In the genomic region with DNA sequence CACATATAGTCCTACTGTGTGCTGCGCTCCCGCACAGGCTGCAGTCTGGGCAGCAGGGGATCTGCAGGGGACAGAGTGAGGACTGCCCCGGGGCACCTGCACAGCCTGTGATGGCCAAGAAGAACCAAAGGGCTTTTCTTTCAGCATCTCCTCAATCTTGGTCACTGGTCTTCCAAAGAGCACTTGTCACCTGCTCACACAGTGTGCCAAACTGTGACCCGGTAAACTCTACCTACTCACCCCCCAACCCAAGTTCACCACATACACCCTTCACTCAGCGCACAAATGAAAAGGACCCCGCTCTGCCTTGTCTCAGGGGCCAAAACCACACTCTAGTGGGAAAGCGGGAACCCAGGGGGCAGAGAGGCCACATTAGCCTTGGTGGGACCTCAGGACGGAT, we compare ENCODE assay signal across 7 mouse cellular contexts. TPM values are rescaled to one million over a fixed set of nuclear protein-coding genes. Genes with fewer than 3 reads are reported as not detected.
A peak's percentile ranks its signal among the peaks of the same experiment; 100 is the strongest.
DNase-seq lines count a peak whose midpoint lies in the region; ATAC-seq and TF ChIP-seq lines count a peak whose summit lies in the region.

No protein-coding gene starts in this region.

- WGBS in forebrain, postnatal 0 days = 55% methylated on average over 8 of the region's 8 CpGs
- WGBS in liver, embryonic 12.5 days (ENCODE audit: insufficient replicate concordance) = 92% methylated on average over 8 of the region's 8 CpGs
- 88% methylated on average over 8 of the region's 8 CpGs for WGBS in stomach, postnatal 0 days

- TF ChIP-seq CTCF in forebrain, postnatal 0 days (IDR thresholded peaks at IDR 0.05; ENCODE audit: low read depth) = no peak
- no peak for TF ChIP-seq CTCF in stomach, postnatal 0 days (IDR thresholded peaks at IDR 0.05; ENCODE audit: low read depth)

- no peak for TF ChIP-seq EP300 in stomach, postnatal 0 days (optimal IDR thresholded peaks at IDR 0.05)

- ATAC-seq in megakaryocyte, adult 5-6 weeks (ENCODE audit: poor library complexity, severe bottlenecking) = no peak
- no peak for ATAC-seq in forebrain, postnatal 0 days
- ATAC-seq in liver, embryonic 12.5 days = no peak
- no peak for ATAC-seq in stomach, postnatal 0 days (ENCODE audit: low FRiP score, low TSS enrichment)

- H3K4me3 ChIP-seq in megakaryocyte, embryonic 14.5 days (replicated peaks) = peak overlapping the region; percentile 99
- no peak overlapping the region for H3K4me3 ChIP-seq in forebrain, postnatal 0 days (ENCODE audit: low read depth, low read length)
- H3K4me3 ChIP-seq in liver, embryonic 12.5 days = no peak overlapping the region
- no peak overlapping the region for H3K4me3 ChIP-seq in stomach, postnatal 0 days (ENCODE audit: low read depth, low read length)

- H3K4me1 ChIP-seq in megakaryocyte, embryonic 14.5 days = peaks cover 76% of the 10 kb centered on the region
- H3K4me1 ChIP-seq in forebrain, postnatal 0 days (ENCODE audit: insufficient read depth) = peaks cover 64% of the 10 kb centered on the region
- peaks cover 92% of the 10 kb centered on the region for H3K4me1 ChIP-seq in liver, embryonic 12.5 days
- H3K4me1 ChIP-seq in stomach, postnatal 0 days (replicated peaks; ENCODE audit: control insufficient read depth, insufficient read depth) = peaks cover 25% of the 10 kb centered on the region

- H3K27ac ChIP-seq in forebrain, postnatal 0 days (ENCODE audit: low read depth, low read length) = peak overlapping the region; percentile 90
- H3K27ac ChIP-seq in liver, embryonic 12.5 days = peak overlapping the region; percentile 91
- H3K27ac ChIP-seq in stomach, postnatal 0 days (replicated peaks) = peak overlapping the region; percentile 20; the same call in 1 of the 2 replicates

- no peaks in the 10 kb centered on the region for H3K9me3 ChIP-seq in megakaryocyte, embryonic 14.5 days
- H3K9me3 ChIP-seq in forebrain, postnatal 0 days (ENCODE audit: low read length) = no peaks in the 10 kb centered on the region
- no peaks in the 10 kb centered on the region for H3K9me3 ChIP-seq in liver, embryonic 12.5 days (replicated peaks)
- no peaks in the 10 kb centered on the region for H3K9me3 ChIP-seq in stomach, postnatal 0 days (ENCODE audit: control insufficient read depth, low read length)

- H3K9ac ChIP-seq in forebrain, postnatal 0 days = peak overlapping the region; percentile 61; the same call in 1 of the 2 replicates
- no peak overlapping the region for H3K9ac ChIP-seq in liver, embryonic 12.5 days
- no peak overlapping the region for H3K9ac ChIP-seq in stomach, postnatal 0 days (ENCODE audit: low read length)

- no peak for DNase-seq in forebrain, postnatal 0 days
- DNase-seq in stomach, postnatal 0 days (ENCODE audit: low spot score) = no peak
- DNase-seq in adrenal gland, postnatal 4 days (ENCODE audit: low spot score in 2 of 2) = no peak
- no peak for DNase-seq in spleen, postnatal 14 days (ENCODE audit: low spot score in 2 of 2)

- peak overlapping the region; percentile 98 for H3K4me2 ChIP-seq in forebrain, postnatal 0 days (ENCODE audit: low read depth)
- peak overlapping the region; percentile 97 for H3K4me2 ChIP-seq in liver, embryonic 12.5 days
- no peak overlapping the region for H3K4me2 ChIP-seq in stomach, postnatal 0 days (replicated peaks; ENCODE audit: low read depth)

- no peaks in the 10 kb centered on the region for H3K27me3 ChIP-seq in megakaryocyte, embryonic 14.5 days (replicated peaks)
- no peaks in the 10 kb centered on the region for H3K27me3 ChIP-seq in forebrain, postnatal 0 days (ENCODE audit: insufficient read depth, low read length)
- H3K27me3 ChIP-seq in liver, embryonic 12.5 days (replicated peaks) = no peaks in the 10 kb centered on the region
- H3K27me3 ChIP-seq in stomach, postnatal 0 days (ENCODE audit: control insufficient read depth, insufficient read depth, low read length) = no peaks in the 10 kb centered on the region

- H3K36me3 ChIP-seq in megakaryocyte, embryonic 14.5 days (replicated peaks; ENCODE audit: low read length) = peaks cover 58% of the 10 kb centered on the region
- H3K36me3 ChIP-seq in forebrain, postnatal 0 days (ENCODE audit: insufficient read depth) = no peaks in the 10 kb centered on the region
- H3K36me3 ChIP-seq in liver, embryonic 12.5 days = peaks cover 36% of the 10 kb centered on the region
- H3K36me3 ChIP-seq in stomach, postnatal 0 days (ENCODE audit: control insufficient read depth, insufficient read depth, low read length) = no peaks in the 10 kb centered on the region

RNA-seq across cellular contexts. Expression of gene Gnai2, which starts 3.3 kb away (rescaled TPM):
- polyA plus RNA-seq in megakaryocyte, embryonic 14.5 days (2012; ENCODE audit: insufficient read depth, low replicate concordance) = 1,319 and 1,886 TPM in 2 replicates
- total RNA-seq in megakaryocyte, adult 5-6 weeks (2015) = 749 and 768 TPM in 2 replicates
- 859 and 871 TPM in 2 replicates for total RNA-seq in megakaryocyte, adult 5-6 weeks (2017)
- 200 and 223 TPM in 2 replicates for total RNA-seq in forebrain, postnatal 0 days (2014; rRNA removed)
- 267 and 287 TPM in 2 replicates for polyA plus RNA-seq in forebrain, postnatal 0 days (2015; fragmentation: Nextera tagmentation; extraction: Ambion mirVana)
- polyA plus RNA-seq in liver, embryonic 12.5 days (2016; fragmentation: Nextera tagmentation; extraction: Ambion mirVana) = 206 and 210 TPM in 2 replicates
- 189 and 195 TPM in 2 replicates for polyA plus RNA-seq in stomach, postnatal 0 days (2015; fragmentation: Nextera tagmentation; extraction: Ambion mirVana)
- total RNA-seq in adrenal gland, postnatal 4 days (2021) = 100 to 1,000 TPM; 345 to 390 TPM

RNA-seq across cellular contexts. Expression of gene Sema3b, which starts 22.8 kb away (rescaled TPM):
- not detected in 2 replicates for polyA plus RNA-seq in megakaryocyte, embryonic 14.5 days (2012; ENCODE audit: insufficient read depth, low replicate concordance)
- not detected in 2 replicates for total RNA-seq in megakaryocyte, adult 5-6 weeks (2015)
- total RNA-seq in megakaryocyte, adult 5-6 weeks (2017) = 0.08 TPM in 1 of 2 replicates, not detected in the other
- 6.5 and 6.6 TPM in 2 replicates for total RNA-seq in forebrain, postnatal 0 days (2014; rRNA removed)
- 3.9 and 4.4 TPM in 2 replicates for polyA plus RNA-seq in forebrain, postnatal 0 days (2015; fragmentation: Nextera tagmentation; extraction: Ambion mirVana)
- polyA plus RNA-seq in liver, embryonic 12.5 days (2016; fragmentation: Nextera tagmentation; extraction: Ambion mirVana) = 0.35 and 0.52 TPM in 2 replicates
- 16.3 and 19.1 TPM in 2 replicates for polyA plus RNA-seq in stomach, postnatal 0 days (2015; fragmentation: Nextera tagmentation; extraction: Ambion mirVana)
- 10 to 100 TPM; 16.9 to 19.4 TPM for total RNA-seq in adrenal gland, postnatal 4 days (2021)

RNA-seq across cellular contexts. Expression of gene Slc38a3, which starts 37.5 kb away (rescaled TPM):
- not detected in 2 replicates for polyA plus RNA-seq in megakaryocyte, embryonic 14.5 days (2012; ENCODE audit: insufficient read depth, low replicate concordance)
- total RNA-seq in megakaryocyte, adult 5-6 weeks (2015) = not detected in 2 replicates
- not detected in 2 replicates for total RNA-seq in megakaryocyte, adult 5-6 weeks (2017)
- total RNA-seq in forebrain, postnatal 0 days (2014; rRNA removed) = 43.5 and 60.9 TPM in 2 replicates
- 38.7 and 39.8 TPM in 2 replicates for polyA plus RNA-seq in forebrain, postnatal 0 days (2015; fragmentation: Nextera tagmentation; extraction: Ambion mirVana)
- 2.8 and 3.3 TPM in 2 replicates for polyA plus RNA-seq in liver, embryonic 12.5 days (2016; fragmentation: Nextera tagmentation; extraction: Ambion mirVana)
- 0.95 and 1.1 TPM in 2 replicates for polyA plus RNA-seq in stomach, postnatal 0 days (2015; fragmentation: Nextera tagmentation; extraction: Ambion mirVana)
- total RNA-seq in adrenal gland, postnatal 4 days (2021) = 10 to 100 TPM; 10.1 to 37.4 TPM

RNA-seq across cellular contexts. Expression of gene Ifrd2, which starts 44.4 kb away (rescaled TPM):
- 32.1 and 34.9 TPM in 2 replicates for polyA plus RNA-seq in megakaryocyte, embryonic 14.5 days (2012; ENCODE audit: insufficient read depth, low replicate concordance)
- total RNA-seq in megakaryocyte, adult 5-6 weeks (2015) = 6.8 and 11.1 TPM in 2 replicates
- total RNA-seq in megakaryocyte, adult 5-6 weeks (2017) = 8.7 and 9.9 TPM in 2 replicates
- 11.7 and 13.8 TPM in 2 replicates for total RNA-seq in forebrain, postnatal 0 days (2014; rRNA removed)
- 6.2 and 7.4 TPM in 2 replicates for polyA plus RNA-seq in forebrain, postnatal 0 days (2015; fragmentation: Nextera tagmentation; extraction: Ambion mirVana)
- polyA plus RNA-seq in liver, embryonic 12.5 days (2016; fragmentation: Nextera tagmentation; extraction: Ambion mirVana) = 171 TPM in 2 replicates
- 35.5 and 42.7 TPM in 2 replicates for polyA plus RNA-seq in stomach, postnatal 0 days (2015; fragmentation: Nextera tagmentation; extraction: Ambion mirVana)
- 10 to 100 TPM; 40.9 to 41.4 TPM for total RNA-seq in adrenal gland, postnatal 4 days (2021)

RNA-seq across cellular contexts. Expression of gene Gnat1, which starts 47.7 kb away (rescaled TPM):
- not detected in 2 replicates for polyA plus RNA-seq in megakaryocyte, embryonic 14.5 days (2012; ENCODE audit: insufficient read depth, low replicate concordance)
- total RNA-seq in megakaryocyte, adult 5-6 weeks (2015) = not detected in 2 replicates
- not detected in 2 replicates for total RNA-seq in megakaryocyte, adult 5-6 weeks (2017)
- total RNA-seq in forebrain, postnatal 0 days (2014; rRNA removed) = 0.24 TPM in 1 of 2 replicates, not detected in the other
- 0.73 and 1.8 TPM in 2 replicates for polyA plus RNA-seq in forebrain, postnatal 0 days (2015; fragmentation: Nextera tagmentation; extraction: Ambion mirVana)
- 1.9 and 2.4 TPM in 2 replicates for polyA plus RNA-seq in liver, embryonic 12.5 days (2016; fragmentation: Nextera tagmentation; extraction: Ambion mirVana)
- 2.1 and 2.9 TPM in 2 replicates for polyA plus RNA-seq in stomach, postnatal 0 days (2015; fragmentation: Nextera tagmentation; extraction: Ambion mirVana)
- 1 to 10 TPM in 1 of 2 experiments, under 1 TPM in 1; 0.73 to 1.6 TPM for total RNA-seq in adrenal gland, postnatal 4 days (2021)

Comparison
In these comparisons a context has a peak if more than half of its experiments do, and no peak if none do; other contexts are left out.
1. H3K27ac ChIP-seq: peak in every context shown above with its lines; median percentile 91 in liver, embryonic 12.5 days; 90 in forebrain, postnatal 0 days; 20 in stomach, postnatal 0 days.